Mouse (Mus musculus) lung, postnatal 25 days (tissue): ENCODE measurements at regions not wholly inside any gene's neighbourhood (a gene's known extent, or its start where the extent isn't known, plus 50 kb on each side); places are given as distances from the start of the nearest gene placed in this dataset.

Experiments
- DNase-seq: peaks from one replicate; pipeline ENCODE4 v3.0.0; 2022; ENCODE audit warnings: low spot score

DNA sequence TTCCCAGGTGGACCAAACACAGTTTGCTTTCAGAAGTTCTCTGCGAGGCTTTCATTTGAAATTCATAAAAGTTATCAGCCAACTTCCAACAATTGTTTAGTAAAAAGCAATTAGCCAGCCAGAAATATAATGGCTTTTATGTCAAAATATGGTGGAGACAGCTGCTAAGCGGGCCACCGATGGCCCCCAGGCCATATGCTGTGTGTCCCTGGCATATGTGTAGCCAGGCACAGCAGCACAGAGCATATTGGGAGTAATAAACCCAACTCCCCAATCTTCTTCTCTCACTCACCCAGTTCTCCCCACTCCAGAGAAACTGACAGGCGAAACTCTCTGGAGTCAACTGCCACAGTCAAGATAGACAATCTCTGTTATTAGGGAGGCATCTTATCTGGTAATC is 137.5 kb upstream of the Sel1l start:
- DNase-seq = no peak

- DNase-seq = no peak
Measured at GRCm38 (mm10) chr12:91980321-91980720, 131.4 kb upstream of the Sel1l start.

- DNase-seq = no peak
Measured at GRCm38 (mm10) chr12:91971045-91971444, 122.1 kb upstream of the Sel1l start.

DNA sequence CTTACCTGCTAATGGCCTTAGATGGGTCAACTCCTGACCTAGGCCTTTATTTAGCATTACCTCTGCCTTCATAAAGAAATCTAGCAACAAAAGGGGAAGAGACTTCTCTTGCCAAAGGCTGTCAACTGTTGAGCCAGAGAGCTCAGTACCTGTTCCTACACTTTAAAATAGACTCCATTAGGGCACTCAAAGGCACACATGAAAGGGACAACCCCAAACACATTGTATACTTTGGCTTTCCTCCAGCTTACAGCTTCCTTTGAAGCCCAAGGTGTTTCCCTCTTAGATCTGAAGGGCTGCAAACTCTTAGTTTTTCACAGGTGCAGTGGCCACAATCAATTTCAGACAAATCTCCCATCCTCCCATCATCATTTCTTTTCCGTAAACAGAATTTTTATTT is 117.0 kb upstream of the Sel1l start:
- peak; percentile 42 for DNase-seq

DNA sequence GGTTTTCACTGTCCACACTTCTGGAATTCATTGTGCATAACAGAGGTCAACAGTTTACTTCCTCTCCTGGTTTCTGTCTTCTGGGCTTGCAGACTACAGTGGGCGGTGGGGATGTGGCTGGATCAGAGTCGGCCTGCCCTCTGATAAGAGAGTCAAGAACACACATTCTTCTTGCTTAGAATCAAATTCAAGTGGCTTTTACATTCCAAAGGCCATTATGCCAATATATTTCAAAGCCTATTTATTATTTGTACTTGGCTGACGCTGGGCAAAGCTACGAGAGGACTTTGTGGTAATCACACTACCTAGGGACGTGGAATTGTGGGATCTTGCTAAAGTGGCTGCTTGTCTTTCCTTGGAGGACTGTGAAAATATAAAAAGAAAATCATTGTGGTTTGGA is 114.3 kb upstream of the Sel1l start:
- DNase-seq = peak; percentile 54

GRCm38 (mm10) chr12:91958086-91958485 is 109.1 kb upstream of the Sel1l start:
- DNase-seq = no peak

DNA sequence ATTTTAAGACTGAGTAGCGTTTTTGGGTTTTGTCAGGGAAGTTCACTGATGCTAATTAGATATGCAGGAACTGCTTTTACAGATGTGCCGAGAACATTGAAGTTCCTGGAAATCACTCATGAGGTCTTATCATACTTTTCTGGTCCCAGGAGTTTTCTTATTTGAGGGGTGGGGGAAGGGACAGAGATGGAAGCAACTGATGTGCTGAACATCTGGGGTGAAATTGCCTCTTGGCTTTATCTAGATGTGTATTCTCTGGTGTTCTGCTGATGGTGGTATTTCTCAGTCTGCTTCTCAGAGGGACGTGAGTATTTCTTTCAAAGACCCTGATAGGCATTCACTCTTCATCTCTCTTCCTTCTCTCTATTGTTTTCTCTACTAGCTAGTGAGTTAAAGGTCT is 107.5 kb upstream of the Sel1l start:
- DNase-seq = no peak

GRCm38 (mm10) chr12:91948602-91949167 is 99.7 kb upstream of the Sel1l start:
- peak; percentile 63 for DNase-seq

DNA sequence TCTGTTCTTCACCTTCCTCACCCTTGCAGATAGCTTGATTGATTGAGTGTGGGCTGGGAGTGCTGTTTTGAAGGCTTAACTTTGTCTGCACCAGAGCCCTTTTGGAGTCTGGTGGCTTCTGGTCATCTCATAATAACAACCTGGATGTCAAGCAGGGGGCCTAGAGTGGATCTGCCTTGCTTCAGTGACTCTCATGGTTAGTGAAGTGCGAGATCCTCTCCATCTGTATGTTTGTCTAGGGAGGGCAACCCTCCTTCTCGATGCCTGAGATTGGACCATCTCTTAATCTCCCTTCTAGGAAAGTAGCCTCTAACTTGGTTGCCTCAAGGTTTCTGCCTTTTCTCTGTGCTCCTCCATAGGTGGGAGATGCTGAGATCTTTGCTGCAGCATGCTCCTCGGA is 99.0 kb upstream of the Sel1l start:
- DNase-seq = no peak

GRCm38 (mm10) chr12:91946541-91946940 is 97.6 kb upstream of the Sel1l start:
- no peak for DNase-seq

- DNase-seq = no peak
Measured at GRCm38 (mm10) chr12:91932490-91933361, 83.8 kb upstream of the Sel1l start.

DNA sequence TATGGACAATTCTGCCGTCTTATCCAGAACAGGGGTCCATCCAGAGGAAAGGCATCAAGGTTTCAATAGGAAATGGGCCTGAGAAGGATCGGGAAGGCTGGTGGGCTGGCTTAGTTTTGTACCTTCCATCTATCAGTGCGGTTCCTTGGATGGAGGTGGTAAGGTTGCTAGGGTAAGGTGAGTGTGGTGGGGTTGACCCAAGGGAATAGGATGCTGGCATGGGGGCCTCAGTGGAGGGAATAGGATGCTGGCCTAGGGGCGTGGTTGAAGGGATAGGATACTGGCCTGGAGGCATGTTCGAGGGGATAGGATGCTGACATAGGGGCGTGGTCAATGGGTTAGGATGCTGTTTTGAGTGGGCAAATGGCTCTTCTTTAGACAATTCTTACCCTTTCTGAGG is 82.6 kb upstream of the Sel1l start:
- no peak for DNase-seq

- no peak for DNase-seq
Measured at GRCm38 (mm10) chr12:91929386-91930054, 80.6 kb upstream of the Sel1l start.

- no peak for DNase-seq
Measured at GRCm38 (mm10) chr12:91927576-91927975, 78.6 kb upstream of the Sel1l start.

GRCm38 (mm10) chr12:91915486-91915885 is 66.5 kb upstream of the Sel1l start:
- DNase-seq = no peak

GRCm38 (mm10) chr12:91910529-91910928 is 61.6 kb upstream of the Sel1l start:
- peak; percentile 61 for DNase-seq
